In genomic region chr7:19000421-19000820, GRCm38 (mm10) we compare ENCODE assay signal across 9 mouse cellular contexts. TPM values are rescaled to one million over a fixed set of nuclear protein-coding genes. Genes with fewer than 3 reads are reported as not detected.
DNase-seq lines count a peak whose midpoint lies in the region; ATAC-seq and TF ChIP-seq lines count a peak whose summit lies in the region.
"Had no signal": no experiment of that assay in that cellular context is flagged by ENCODE, and none has a peak within 500 bp of the region (broad histone marks: within the 10 kb centered on the region; RNA-seq: fewer than 3 reads in every experiment).

No protein-coding gene starts in this region.

- peaks cover 21% of the 10 kb centered on the region for H3K36me3 ChIP-seq in heart, embryonic 12.5 days
- H3K36me3 ChIP-seq in embryonic facial prominence, embryonic 10.5 days (replicated peaks): peaks cover 32% of the 10 kb centered on the region
- no peaks in the 10 kb centered on the region for H3K36me3 ChIP-seq in hindbrain, postnatal 0 days (ENCODE audit: insufficient read depth, low read length)
- peaks cover 9% of the 10 kb centered on the region for H3K36me3 ChIP-seq in neural tube, embryonic 12.5 days

- H3K9ac ChIP-seq in heart, embryonic 12.5 days: peak overlapping the region; percentile 76
- no peak overlapping the region for H3K9ac ChIP-seq in hindbrain, postnatal 0 days (replicated peaks; ENCODE audit: low read length)
- peak overlapping the region; percentile 61 for H3K9ac ChIP-seq in neural tube, embryonic 12.5 days

- TF ChIP-seq CTCF in hindbrain, postnatal 0 days (IDR thresholded peaks at IDR 0.05; ENCODE audit: low read depth): no peak

- no peaks in the 10 kb centered on the region for H3K9me3 ChIP-seq in heart, embryonic 12.5 days (replicated peaks)
- H3K9me3 ChIP-seq in embryonic facial prominence, embryonic 10.5 days: no peaks in the 10 kb centered on the region
- no peaks in the 10 kb centered on the region for H3K9me3 ChIP-seq in hindbrain, postnatal 0 days (ENCODE audit: low read length)
- H3K9me3 ChIP-seq in neural tube, embryonic 12.5 days: no peaks in the 10 kb centered on the region

- peak overlapping the region; percentile 53 for H3K4me3 ChIP-seq in heart, embryonic 12.5 days
- H3K4me3 ChIP-seq in embryonic facial prominence, embryonic 10.5 days: peak overlapping the region; percentile 57
- H3K4me3 ChIP-seq in hindbrain, postnatal 0 days (ENCODE audit: low read length): peak overlapping the region; percentile 10; the same call in 1 of the 2 replicates
- H3K4me3 ChIP-seq in neural tube, embryonic 12.5 days: peak overlapping the region; percentile 36

- peak overlapping the region; percentile 78 for H3K4me2 ChIP-seq in heart, embryonic 12.5 days
- peak overlapping the region; percentile 24 for H3K4me2 ChIP-seq in hindbrain, postnatal 0 days (ENCODE audit: low read depth, low read length)
- peak overlapping the region; percentile 62 for H3K4me2 ChIP-seq in neural tube, embryonic 12.5 days (replicated peaks)

- WGBS in heart, embryonic 12.5 days: 34% methylated on average over 10 of the region's 10 CpGs
- 47% methylated on average over 10 of the region's 10 CpGs for WGBS in embryonic facial prominence, embryonic 10.5 days
- WGBS in hindbrain, postnatal 0 days: 70% methylated on average over 10 of the region's 10 CpGs
- 40% methylated on average over 10 of the region's 10 CpGs for WGBS in neural tube, embryonic 12.5 days

- peak overlapping the region; percentile 50 for H3K27ac ChIP-seq in heart, embryonic 12.5 days (ENCODE audit: poor library complexity, severe bottlenecking)
- H3K27ac ChIP-seq in embryonic facial prominence, embryonic 10.5 days (replicated peaks): peak overlapping the region; percentile 83
- H3K27ac ChIP-seq in hindbrain, postnatal 0 days: no peak overlapping the region
- no peak overlapping the region for H3K27ac ChIP-seq in neural tube, embryonic 12.5 days

- H3K27me3 ChIP-seq in heart, embryonic 12.5 days (replicated peaks): no peaks in the 10 kb centered on the region
- no peaks in the 10 kb centered on the region for H3K27me3 ChIP-seq in embryonic facial prominence, embryonic 10.5 days (replicated peaks; ENCODE audit: low read depth, poor library complexity, severe bottlenecking)
- H3K27me3 ChIP-seq in hindbrain, postnatal 0 days (ENCODE audit: insufficient read depth, low read length): no peaks in the 10 kb centered on the region
- H3K27me3 ChIP-seq in neural tube, embryonic 12.5 days (replicated peaks): no peaks in the 10 kb centered on the region

- no peak for ATAC-seq in heart, embryonic 12.5 days (ENCODE audit: insufficient number of reproducible peaks, low FRiP score)
- no peak for ATAC-seq in hindbrain, postnatal 0 days
- ATAC-seq in neural tube, embryonic 12.5 days (ENCODE audit: low FRiP score, low read depth): no peak

- DNase-seq in heart, postnatal 10 days: no peak
- no peak for DNase-seq in embryonic facial prominence, embryonic 10.5 days (ENCODE audit: low spot score)
- no peak for DNase-seq in hindbrain, postnatal 0 days (ENCODE audit: low spot score)
- DNase-seq in urinary bladder, postnatal 10 days (ENCODE audit: low spot score): no peak
- no peak for DNase-seq in retina, embryonic 14.5 days (ENCODE audit: low spot score)
- no peak for DNase-seq in adipocyte (ENCODE audit: low spot score)

- intact Hi-C loops in heart, postnatal 10 days (cut with DNase I): loop anchor here (5.0 kb wide), 1 partner anchor 43 kb away; no protein-coding TSS in a partner anchor

- H3K4me1 ChIP-seq in heart, embryonic 12.5 days (replicated peaks): peaks cover 39% of the 10 kb centered on the region
- H3K4me1 ChIP-seq in embryonic facial prominence, embryonic 10.5 days: peaks cover 39% of the 10 kb centered on the region
- peaks cover 9% of the 10 kb centered on the region for H3K4me1 ChIP-seq in hindbrain, postnatal 0 days (ENCODE audit: insufficient read depth, low read length)
- H3K4me1 ChIP-seq in neural tube, embryonic 12.5 days: peaks cover 27% of the 10 kb centered on the region

RNA-seq across cellular contexts. Expression of gene Irf2bp1, which starts 3.4 kb away (rescaled TPM):
- polyA plus RNA-seq in heart, embryonic 12.5 days (2016; fragmentation: Nextera tagmentation; extraction: Ambion mirVana): 21.3 and 22.8 TPM in 2 replicates
- 10 to 100 TPM; 24.5 to 29.5 TPM for total RNA-seq in heart, postnatal 10 days (2021)
- 25.0 and 25.7 TPM in 2 replicates for polyA plus RNA-seq in embryonic facial prominence, embryonic 10.5 days (2016; fragmentation: Nextera tagmentation; extraction: Ambion mirVana)
- total RNA-seq in hindbrain, postnatal 0 days (2014; rRNA removed): 128 and 140 TPM in 2 replicates
- polyA plus RNA-seq in hindbrain, postnatal 0 days (2015; fragmentation: Nextera tagmentation; extraction: Ambion mirVana): 20.0 and 22.4 TPM in 2 replicates
- polyA plus RNA-seq in neural tube, embryonic 12.5 days (2016; fragmentation: Nextera tagmentation; extraction: Ambion mirVana): 41.6 and 45.2 TPM in 2 replicates

RNA-seq across cellular contexts. Expression of gene Mypop, which starts 9.4 kb away (rescaled TPM):
- 2.7 and 3.0 TPM in 2 replicates for polyA plus RNA-seq in heart, embryonic 12.5 days (2016; fragmentation: Nextera tagmentation; extraction: Ambion mirVana)
- total RNA-seq in heart, postnatal 10 days (2021): 1 to 10 TPM; 1.7 to 2.4 TPM
- polyA plus RNA-seq in embryonic facial prominence, embryonic 10.5 days (2016; fragmentation: Nextera tagmentation; extraction: Ambion mirVana): 4.0 and 4.1 TPM in 2 replicates
- 22.5 and 26.1 TPM in 2 replicates for total RNA-seq in hindbrain, postnatal 0 days (2014; rRNA removed)
- 5.6 and 6.0 TPM in 2 replicates for polyA plus RNA-seq in hindbrain, postnatal 0 days (2015; fragmentation: Nextera tagmentation; extraction: Ambion mirVana)
- polyA plus RNA-seq in neural tube, embryonic 12.5 days (2016; fragmentation: Nextera tagmentation; extraction: Ambion mirVana): 6.1 and 7.0 TPM in 2 replicates

RNA-seq across cellular contexts. Expression of gene Nanos2, which starts 13.2 kb away (rescaled TPM):
- polyA plus RNA-seq in heart, embryonic 12.5 days (2016; fragmentation: Nextera tagmentation; extraction: Ambion mirVana): not detected in 2 replicates
- total RNA-seq in heart, postnatal 10 days (2021): not detected
- not detected in 2 replicates for polyA plus RNA-seq in embryonic facial prominence, embryonic 10.5 days (2016; fragmentation: Nextera tagmentation; extraction: Ambion mirVana)
- total RNA-seq in hindbrain, postnatal 0 days (2014; rRNA removed): 1.3 and 2.6 TPM in 2 replicates
- polyA plus RNA-seq in hindbrain, postnatal 0 days (2015; fragmentation: Nextera tagmentation; extraction: Ambion mirVana): 1.6 TPM in 2 replicates
- 0.24 and 0.72 TPM in 2 replicates for polyA plus RNA-seq in neural tube, embryonic 12.5 days (2016; fragmentation: Nextera tagmentation; extraction: Ambion mirVana)
- polyA plus RNA-seq: large intestine, adult 2 months had no signal

RNA-seq across cellular contexts. Expression of gene Foxa3, which starts 22.9 kb away (rescaled TPM):
- 0.37 TPM in 1 of 2 replicates, not detected in the other for polyA plus RNA-seq in heart, embryonic 12.5 days (2016; fragmentation: Nextera tagmentation; extraction: Ambion mirVana)
- not detected for total RNA-seq in heart, postnatal 10 days (2021)
- polyA plus RNA-seq in embryonic facial prominence, embryonic 10.5 days (2016; fragmentation: Nextera tagmentation; extraction: Ambion mirVana): not detected in 2 replicates
- not detected in 2 replicates for total RNA-seq in hindbrain, postnatal 0 days (2014; rRNA removed)
- not detected in 2 replicates for polyA plus RNA-seq in hindbrain, postnatal 0 days (2015; fragmentation: Nextera tagmentation; extraction: Ambion mirVana)
- polyA plus RNA-seq in neural tube, embryonic 12.5 days (2016; fragmentation: Nextera tagmentation; extraction: Ambion mirVana): 0.09 and 0.19 TPM in 2 replicates

RNA-seq across cellular contexts. Expression of gene Sympk, which starts 23.8 kb away (rescaled TPM):
- polyA plus RNA-seq in heart, embryonic 12.5 days (2016; fragmentation: Nextera tagmentation; extraction: Ambion mirVana): 33.2 TPM in 2 replicates
- total RNA-seq in heart, postnatal 10 days (2021): 10 to 100 TPM; 58.3 to 60.9 TPM
- polyA plus RNA-seq in embryonic facial prominence, embryonic 10.5 days (2016; fragmentation: Nextera tagmentation; extraction: Ambion mirVana): 43.4 and 45.2 TPM in 2 replicates
- total RNA-seq in hindbrain, postnatal 0 days (2014; rRNA removed): 85.4 and 88.0 TPM in 2 replicates
- polyA plus RNA-seq in hindbrain, postnatal 0 days (2015; fragmentation: Nextera tagmentation; extraction: Ambion mirVana): 19.2 TPM in 2 replicates
- polyA plus RNA-seq in neural tube, embryonic 12.5 days (2016; fragmentation: Nextera tagmentation; extraction: Ambion mirVana): 46.9 and 47.3 TPM in 2 replicates

Comparison
In these comparisons a context has a peak if more than half of its experiments do, and no peak if none do; other contexts are left out.
1. H3K27ac ChIP-seq: peak in heart, embryonic 12.5 days (single experiment) and embryonic facial prominence, embryonic 10.5 days (single experiment); none in hindbrain, postnatal 0 days (single experiment) and neural tube, embryonic 12.5 days (single experiment).
2. H3K4me2 ChIP-seq: peak in every context shown above with its lines; median percentile 78 in heart, embryonic 12.5 days; 62 in neural tube, embryonic 12.5 days; 24 in hindbrain, postnatal 0 days.
3. Peak in every context shown above with its lines, with median percentiles within 50 percentile points of each other: H3K4me3 ChIP-seq.